Mouse (Mus musculus) midbrain, postnatal 0 days (tissue): ENCODE measurements around the gene Lrrfip2. TPM values are rescaled to one million over a fixed set of nuclear protein-coding genes. Genes with fewer than 3 reads are reported as not detected.

Source experiments
- ATAC-seq: fragments of 200-750 bp; cut with Nextera tagmentation; 2 replicates; pipeline ENCODE4 v1.8.0; 2017; ENCODE audit warnings: moderate number of reproducible peaks, mild to moderate bottlenecking, moderate TSS enrichment, moderate library complexity; ENCODE audit not compliant: low FRiP score
- DNase-seq: peaks from one replicate; pipeline ENCODE4 v3.0.0-alpha.2; 2015; ENCODE audit warnings: low spot score
- H3K27ac ChIP-seq: fragments of 300-500 bp; sonication (generic); 2 replicates; pipeline ENCODE4 v1.5.1; 2014; ENCODE audit warnings: low read depth, mild to moderate bottlenecking, low read length, mixed read lengths
- H3K27me3 ChIP-seq: fragments of 300-500 bp; sonication (generic); 2 replicates; pipeline ENCODE4 v1.6.1; 2014; ENCODE audit warnings: low read length, control low read depth, mixed read lengths; ENCODE audit not compliant: insufficient read depth
- H3K36me3 ChIP-seq: fragments of 300-500 bp; sonication (generic); 2 replicates; pipeline ENCODE4 v1.6.1; 2014; ENCODE audit warnings: low read length, control low read depth, mixed read lengths; ENCODE audit not compliant: insufficient read depth
- H3K4me1 ChIP-seq: fragments of 300-500 bp; sonication (generic); 2 replicates; pipeline ENCODE4 v1.6.1; 2014; ENCODE audit warnings: mild to moderate bottlenecking, control low read depth, antibody characterized with exemption, low read length, mixed read lengths; ENCODE audit not compliant: insufficient read depth
- H3K4me2 ChIP-seq: fragments of 300-500 bp; sonication (generic); 2 replicates; pipeline ENCODE4 v1.6.1; 2014; ENCODE audit warnings: low read depth, mild to moderate bottlenecking, low read length, mixed read lengths; ENCODE audit not compliant: poor library complexity, severe bottlenecking
- H3K4me3 ChIP-seq: fragments of 300-500 bp; sonication (generic); 2 replicates; pipeline ENCODE4 v1.5.1; 2014; ENCODE audit warnings: low read depth, mild to moderate bottlenecking, low read length, moderate library complexity
- H3K9ac ChIP-seq: fragments of 300-500 bp; sonication (generic); replicated peaks from 2 replicates; pipeline ENCODE4 v1.6.1; 2014; ENCODE audit warnings: mild to moderate bottlenecking, low read length, moderate library complexity, mixed read lengths; ENCODE audit not compliant: poor library complexity, severe bottlenecking
- H3K9me3 ChIP-seq: fragments of 300-500 bp; sonication (generic); 2 replicates; pipeline ENCODE4 v1.6.1; 2016; ENCODE audit warnings: low read length, control low read depth
- CTCF ChIP-seq: IDR thresholded peaks from 2 replicates; pipeline ENCODE4 v1.5.1; 2016; ENCODE audit warnings: antibody characterized with exemption, mild to moderate bottlenecking
- WGBS: fragments of 180-500 bp; shearing (Covaris S2); extraction: QIAGEN DNeasy Blood & Tissue Kit; methylation state at CpG from one replicate; pipeline ENCODE4 v1.1.7; 2014; 5-methylcytosine and 5-hydroxymethylcytosine counted together
- polyA plus RNA-seq: library from polyadenylated mRNA; unstranded; fragments of >200 nt; fragmentation: Nextera tagmentation; extraction: Ambion mirVana; gene quantifications from 2 replicates; pipeline ENCODE4 v1.2.1, GENCODE M21; 2015
- total RNA-seq: library from RNA; depleted of rRNA; stranded (reverse); fragments of >200 nt; gene quantifications from 2 replicates; pipeline ENCODE4 v1.2.3, GENCODE M21; 2014

The Lrrfip2 gene
- total and polyA plus RNA-seq, 2 experiments from 2014 or later = 23.7 to 42.2 TPM

DNA sequence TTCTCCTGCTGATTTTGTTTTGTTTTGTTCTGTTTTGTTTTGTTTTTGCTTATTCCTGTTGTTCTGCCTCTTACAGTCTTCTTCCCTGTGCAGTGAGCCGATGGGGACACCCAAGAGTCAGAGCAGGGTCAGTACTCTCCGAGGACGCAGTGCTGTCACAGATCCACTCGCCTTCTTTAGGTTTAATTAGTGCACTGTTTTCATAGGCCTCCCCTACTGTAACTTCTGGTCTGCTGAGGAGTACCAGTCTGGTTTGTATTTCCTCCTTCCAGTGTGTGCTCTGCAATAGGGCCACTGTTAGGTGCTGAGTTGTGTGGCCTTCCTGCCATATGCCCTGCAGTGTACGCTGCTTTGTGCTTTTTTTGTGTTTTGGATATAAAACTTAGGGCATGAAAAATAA lies 61.6 kb downstream of the Lrrfip2 start:
- Histone ChIP-seq H3K27ac (no peak overlapping the region), H3K36me3 (0 out of 2 replicates have a peak, but pooled peaks cover 3% of the 10 kb centered on the region), H3K4me3 (no peak overlapping the region), H3K27me3 (no peaks in the 10 kb centered on the region), H3K4me2 (no peak overlapping the region), H3K4me1 (no peaks in the 10 kb centered on the region), H3K9ac (no peak overlapping the region), H3K9me3 (no peaks in the 10 kb centered on the region)
- ATAC-seq (no peak), DNase-seq (no peak)
- WGBS = 93% methylated on average over 5 of the region's 5 CpGs
- no peak for TF ChIP-seq CTCF

DNA sequence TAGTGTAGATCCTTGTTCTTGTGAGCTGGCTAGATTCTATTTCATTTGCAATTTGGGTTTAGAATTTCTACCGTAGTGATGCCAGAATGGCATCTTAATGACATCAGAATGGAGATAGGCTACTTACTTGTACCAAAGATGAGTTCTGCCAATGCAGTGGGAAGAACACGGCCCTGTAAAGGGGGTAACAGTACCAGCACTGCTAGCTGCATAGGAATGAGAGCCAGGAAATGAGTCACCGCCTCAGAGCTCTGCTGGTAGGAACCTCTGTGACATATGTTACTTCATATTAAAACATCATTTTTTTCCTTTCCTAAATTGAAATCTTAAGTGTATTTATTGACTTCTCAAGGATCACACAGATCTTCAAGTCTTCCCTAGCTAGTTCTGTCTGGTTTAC lies 64.8 kb downstream of the Lrrfip2 start:
- no peak for DNase-seq
- no peaks in the 10 kb centered on the region for H3K9me3 ChIP-seq
- H3K27ac ChIP-seq = no peak overlapping the region

DNA sequence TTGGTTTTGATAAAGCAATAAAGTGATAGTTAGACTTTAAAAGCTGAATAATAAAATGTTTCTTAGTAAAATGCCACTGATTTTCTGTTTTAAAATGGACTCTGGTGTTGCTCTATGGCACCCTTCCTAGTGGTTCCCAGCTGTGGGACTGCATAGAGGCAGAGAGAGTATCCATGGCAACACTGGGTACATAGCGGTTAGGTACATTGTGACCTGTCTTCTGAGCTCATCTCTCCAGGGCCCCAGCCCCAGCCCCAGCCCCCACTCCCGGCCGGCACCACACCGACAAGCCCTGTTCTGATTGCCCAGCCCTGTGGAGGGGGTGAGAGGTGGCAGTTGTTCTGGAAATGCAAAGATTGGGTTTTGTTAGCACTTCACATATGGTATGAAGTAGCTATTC lies 67.5 kb downstream of the Lrrfip2 start:
- peak; percentile 32 for DNase-seq
- ATAC-seq = no peak
- no peak overlapping the region for H3K4me2 ChIP-seq
- TF ChIP-seq CTCF = no peak
- H3K4me1 ChIP-seq = no peaks in the 10 kb centered on the region; the same call in 1 of the 2 replicates
- H3K4me3 ChIP-seq = no peak overlapping the region
- H3K9me3 ChIP-seq = no peaks in the 10 kb centered on the region
- 20% methylated on average over 4 of the region's 4 CpGs for whole genome bisulfite sequencing
- no peak overlapping the region for H3K9ac ChIP-seq
- peaks cover 8% of the 10 kb centered on the region; the same call in 1 of the 2 replicates for H3K36me3 ChIP-seq
- H3K27ac ChIP-seq = peak overlapping the region; percentile 26; the same call in 1 of the 2 replicates
- H3K27me3 ChIP-seq = no peaks in the 10 kb centered on the region

More for the DNA sequence above, 64.8 kb downstream of the Lrrfip2 start:
- ATAC-seq = no peak
- H3K9ac ChIP-seq = no peak overlapping the region
- H3K4me2 ChIP-seq = no peak overlapping the region
- H3K27me3 ChIP-seq = no peaks in the 10 kb centered on the region
- WGBS = 86% methylated on average over 3 of the region's 3 CpGs
- H3K4me1 ChIP-seq = no peaks in the 10 kb centered on the region; the same call in 1 of the 2 replicates
- H3K36me3 ChIP-seq = no peaks in the 10 kb centered on the region
- no peak for TF ChIP-seq CTCF
- no peak overlapping the region for H3K4me3 ChIP-seq

DNA sequence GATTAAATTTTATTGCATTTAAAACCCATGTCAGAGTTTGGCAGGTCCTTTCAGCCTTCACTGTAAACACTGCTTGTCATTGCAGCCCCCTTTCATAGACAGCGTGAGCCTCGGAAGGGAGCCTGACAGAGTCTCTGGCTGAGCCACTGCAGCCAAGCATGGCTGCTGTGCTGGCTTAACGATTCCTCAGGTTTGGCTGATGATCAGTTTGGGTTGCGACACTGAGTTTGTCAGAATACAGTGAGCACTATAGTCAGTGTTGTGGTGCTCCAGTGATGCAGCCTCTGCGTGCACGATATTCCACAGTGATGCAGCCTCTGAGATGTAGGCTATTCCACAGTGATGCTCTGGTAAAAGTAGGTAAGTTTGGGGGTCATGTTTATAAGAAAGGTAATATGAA lies 69.5 kb downstream of the Lrrfip2 start:
- 70% methylated on average over 6 of the region's 6 CpGs for WGBS
- no peaks in the 10 kb centered on the region for H3K9me3 ChIP-seq
- H3K27me3 ChIP-seq = no peaks in the 10 kb centered on the region
- ATAC-seq (no peak), DNase-seq (no peak)
- peaks cover 16% of the 10 kb centered on the region for H3K36me3 ChIP-seq
- no peak overlapping the region for H3K27ac ChIP-seq
- H3K4me2 ChIP-seq = no peak overlapping the region
- H3K4me3 ChIP-seq = no peak overlapping the region
- H3K4me1 ChIP-seq = no peaks in the 10 kb centered on the region; the same call in 1 of the 2 replicates
- no peak overlapping the region for H3K9ac ChIP-seq
- TF ChIP-seq CTCF = no peak

DNA sequence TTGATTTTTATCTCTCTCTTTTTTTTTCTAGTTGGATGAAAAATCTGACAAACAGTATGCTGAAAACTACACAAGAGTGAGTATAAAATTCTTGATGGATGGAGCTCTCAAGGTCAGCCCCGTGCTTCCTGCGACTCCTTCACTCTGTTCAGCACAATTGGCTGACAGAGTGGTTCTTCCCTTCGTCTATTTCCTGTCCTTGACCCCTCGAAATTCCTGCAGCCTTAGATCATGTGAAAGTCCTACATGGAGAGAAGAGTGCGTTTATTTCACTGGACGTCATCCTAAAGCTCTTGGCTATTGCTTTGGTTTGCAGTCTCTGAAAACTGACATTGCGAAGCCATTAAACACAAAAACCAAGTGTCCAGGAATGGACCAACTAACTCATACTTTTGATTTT lies 71.3 kb downstream of the Lrrfip2 start:
- Histone ChIP-seq H3K9ac (no peak overlapping the region), H3K36me3 (peaks cover 19% of the 10 kb centered on the region), H3K9me3 (no peaks in the 10 kb centered on the region), H3K4me2 (no peak overlapping the region), H3K4me1 (no peaks in the 10 kb centered on the region; the same call in 1 of the 2 replicates), H3K27me3 (no peaks in the 10 kb centered on the region), H3K27ac (no peak overlapping the region), H3K4me3 (no peak overlapping the region)
- no peak for TF ChIP-seq CTCF
- DNase-seq = no peak
- 89% methylated on average over 7 of the region's 7 CpGs for WGBS
- no peak for ATAC-seq

DNA sequence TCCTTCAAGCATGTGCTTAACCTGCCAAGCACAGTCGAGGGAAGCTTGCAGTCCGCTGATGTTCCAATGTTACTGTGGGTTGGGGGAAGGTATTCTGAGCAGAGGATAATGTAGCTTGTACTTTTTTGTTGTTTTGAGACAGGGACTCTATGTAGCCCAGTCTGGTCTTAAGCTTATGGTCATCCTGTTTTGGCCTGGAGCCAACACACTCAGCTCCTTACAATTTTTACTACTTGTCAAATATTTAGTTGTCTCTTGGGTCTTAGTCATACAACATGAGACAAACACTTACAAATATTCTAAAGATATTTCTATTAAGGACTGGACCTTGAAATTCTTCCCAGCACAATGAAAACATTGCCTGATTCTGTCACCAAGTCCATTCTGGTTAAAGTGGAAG lies 75.8 kb downstream of the Lrrfip2 start:
- H3K4me1 ChIP-seq = no peaks in the 10 kb centered on the region
- no peak overlapping the region for H3K9ac ChIP-seq
- peaks cover 19% of the 10 kb centered on the region for H3K36me3 ChIP-seq
- ATAC-seq = no peak
- 96% methylated on average over 2 of the region's 2 CpGs for WGBS
- H3K9me3 ChIP-seq = no peaks in the 10 kb centered on the region
- no peak for DNase-seq
- H3K4me2 ChIP-seq = no peak overlapping the region
- H3K4me3 ChIP-seq = no peak overlapping the region
- H3K27ac ChIP-seq = no peak overlapping the region
- no peak for TF ChIP-seq CTCF
- H3K27me3 ChIP-seq = no peaks in the 10 kb centered on the region
